Mouse (Mus musculus) spleen, adult 2 months (tissue): ENCODE results near the gene Etv6. TPM values are rescaled to one million over a fixed set of nuclear protein-coding genes. Genes with fewer than 3 reads are reported as not detected.
A peak's percentile ranks its signal among the peaks of the same experiment; 100 is the strongest.

ENCODE experiments used
- DNase-seq, 2 experiments: peaks; one replicate each; pipeline versions ENCODE4 v3.0.0 to v3.0.0-alpha.2; 2012 to 2021; ENCODE audit warnings: low spot score in 2 of 2, low read depth in 1 of 2
- H3K27ac ChIP-seq: fragments of 200-500 bp; 2 replicates; pipeline ENCODE4 v1.5.1; 2012; ENCODE audit warnings: low read length, inconsistent platforms; ENCODE audit not compliant: insufficient read depth
- H3K27me3 ChIP-seq: fragments of 200-500 bp; 2 replicates; pipeline ENCODE4 v1.6.1; 2012; ENCODE audit warnings: mild to moderate bottlenecking, moderate library complexity, low read length, inconsistent platforms; ENCODE audit not compliant: control insufficient read depth, insufficient read depth
- H3K36me3 ChIP-seq: fragments of 200-500 bp; 2 replicates; pipeline ENCODE4 v1.6.1; 2012; ENCODE audit warnings: mild to moderate bottlenecking, low read length, inconsistent platforms; ENCODE audit not compliant: control insufficient read depth, insufficient read depth
- H3K4me1 ChIP-seq: fragments of 200-500 bp; 2 replicates; pipeline ENCODE4 v1.6.1; 2011; ENCODE audit warnings: inconsistent platforms; ENCODE audit not compliant: control insufficient read depth, insufficient read depth, insufficient read length
- H3K4me3 ChIP-seq: fragments of 200-500 bp; 2 replicates; pipeline ENCODE4 v1.5.1; 2011; ENCODE audit warnings: mild to moderate bottlenecking, inconsistent platforms; ENCODE audit not compliant: insufficient read depth, insufficient read length; ENCODE audit errors: extremely low read depth
- CTCF ChIP-seq: fragments of 200-500 bp; IDR thresholded peaks from 2 replicates; pipeline ENCODE4 v1.5.1; 2011; ENCODE audit warnings: mild to moderate bottlenecking, inconsistent platforms; ENCODE audit not compliant: insufficient read depth, insufficient read length, insufficient replicate concordance; ENCODE audit errors: extremely low read depth
- POLR2A ChIP-seq: fragments of 200-500 bp; IDR thresholded peaks from 2 replicates; pipeline ENCODE4 v1.6.1; 2011; ENCODE audit warnings: low read depth, low read length, inconsistent platforms
- WGBS: fragments of 180-500 bp; shearing (Covaris S2); methylation state at CpG from one replicate; pipeline ENCODE4 v1.1.7; 2018; 5-methylcytosine and 5-hydroxymethylcytosine counted together
- polyA plus RNA-seq: library from polyadenylated mRNA; depleted of rRNA; stranded (reverse); fragments of >200 nt; gene quantifications from 2 replicates; pipeline ENCODE4 v1.2.3, GENCODE M21; 2012

The Etv6 gene
- polyA plus RNA-seq, 1 experiment: 21.6 TPM

DNA sequence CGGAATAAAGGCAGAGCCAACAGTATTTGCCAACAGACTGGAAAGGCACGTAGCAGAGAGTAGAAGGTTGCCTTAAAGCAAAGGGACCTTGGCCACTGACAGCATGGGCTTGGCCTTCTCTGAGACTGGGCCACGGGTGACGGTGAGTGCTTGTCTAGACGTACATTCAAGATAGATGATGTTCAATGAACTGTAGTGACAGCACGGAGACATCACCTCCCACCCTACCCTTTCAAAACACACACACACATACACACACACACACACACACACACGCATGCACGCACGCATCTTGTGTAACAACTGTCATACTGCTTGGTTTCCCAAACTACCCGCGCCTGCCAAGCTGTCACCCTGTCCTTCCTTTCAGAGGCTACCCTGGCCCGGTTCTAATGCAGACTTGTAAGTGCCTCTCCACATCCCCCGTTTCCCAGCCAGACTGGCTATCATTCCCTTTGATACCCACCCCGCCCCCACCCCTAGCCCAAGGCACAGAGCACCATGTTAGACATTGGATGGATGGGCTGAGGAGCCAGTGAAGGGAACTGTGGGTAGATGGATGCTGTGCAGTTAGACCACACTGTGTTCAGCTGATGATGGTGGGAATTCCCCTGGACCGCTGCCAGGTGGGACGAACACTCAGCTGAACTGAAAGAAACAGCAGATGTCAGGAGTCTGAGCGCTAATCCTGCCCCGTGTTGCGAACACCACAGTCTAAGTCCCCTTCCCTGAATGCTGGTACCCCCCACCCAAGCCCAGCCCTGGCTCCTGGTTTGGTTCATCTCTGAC, 172.1 kb downstream of the Etv6 start:
- Histone ChIP-seq H3K27ac (no peak overlapping the region), H3K4me1 (peaks cover 4% of the 10 kb centered on the region; the same call in 1 of the 2 replicates), H3K4me3 (no peak overlapping the region), H3K27me3 (no peaks in the 10 kb centered on the region), H3K36me3 (no peaks in the 10 kb centered on the region)
- no peak for TF ChIP-seq POLR2A
- TF ChIP-seq CTCF: no peak
- WGBS: 81% methylated on average over 19 of the region's 19 CpGs
- DNase-seq: peak in 1 of 2 experiments; percentile 37

DNA sequence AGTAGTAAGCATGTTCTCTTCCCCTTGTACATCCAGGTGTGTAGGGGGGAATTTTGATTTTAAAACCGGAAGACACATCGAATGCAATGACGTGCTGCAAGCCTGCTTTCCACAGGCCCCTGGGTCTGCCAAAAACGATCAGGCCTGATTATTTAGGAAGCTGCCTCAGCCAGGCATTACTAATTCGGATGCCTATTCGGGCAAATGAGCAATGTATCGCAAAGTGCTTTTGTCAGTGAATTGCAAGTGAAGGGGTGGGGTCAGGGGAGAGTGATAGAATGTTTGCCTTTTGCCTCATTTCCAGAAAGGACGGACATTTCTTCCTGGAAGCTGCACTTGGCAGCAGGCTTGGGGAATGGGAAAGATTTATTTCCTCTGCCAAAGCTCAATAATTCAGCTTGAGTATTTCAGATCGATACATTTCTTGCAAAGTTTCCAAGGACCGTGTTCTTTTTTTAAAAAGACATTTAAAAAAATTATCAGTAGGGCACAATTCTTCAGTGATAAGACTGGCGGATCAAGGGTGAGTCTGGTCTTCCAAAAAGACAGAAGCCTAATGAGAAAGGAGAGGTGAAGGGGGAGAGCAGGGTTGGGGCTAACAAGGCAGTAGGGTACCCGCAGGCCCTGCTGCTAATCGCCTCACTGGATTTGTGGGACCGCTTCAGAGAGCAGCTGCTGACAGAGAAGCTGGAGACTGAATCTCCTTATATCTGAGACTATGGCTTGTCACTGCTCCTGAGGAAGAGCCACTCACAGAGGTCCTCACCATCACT, 172.9 kb downstream of the Etv6 start:
- no peaks in the 10 kb centered on the region for H3K36me3 ChIP-seq
- H3K4me3 ChIP-seq: no peak overlapping the region
- WGBS: 80% methylated on average over 14 of the region's 14 CpGs
- no peaks in the 10 kb centered on the region for H3K27me3 ChIP-seq
- TF ChIP-seq POLR2A (no peak), CTCF (no peak)
- no peak overlapping the region for H3K27ac ChIP-seq
- DNase-seq: no peak
- H3K4me1 ChIP-seq: peaks cover 4% of the 10 kb centered on the region; the same call in 1 of the 2 replicates

DNA sequence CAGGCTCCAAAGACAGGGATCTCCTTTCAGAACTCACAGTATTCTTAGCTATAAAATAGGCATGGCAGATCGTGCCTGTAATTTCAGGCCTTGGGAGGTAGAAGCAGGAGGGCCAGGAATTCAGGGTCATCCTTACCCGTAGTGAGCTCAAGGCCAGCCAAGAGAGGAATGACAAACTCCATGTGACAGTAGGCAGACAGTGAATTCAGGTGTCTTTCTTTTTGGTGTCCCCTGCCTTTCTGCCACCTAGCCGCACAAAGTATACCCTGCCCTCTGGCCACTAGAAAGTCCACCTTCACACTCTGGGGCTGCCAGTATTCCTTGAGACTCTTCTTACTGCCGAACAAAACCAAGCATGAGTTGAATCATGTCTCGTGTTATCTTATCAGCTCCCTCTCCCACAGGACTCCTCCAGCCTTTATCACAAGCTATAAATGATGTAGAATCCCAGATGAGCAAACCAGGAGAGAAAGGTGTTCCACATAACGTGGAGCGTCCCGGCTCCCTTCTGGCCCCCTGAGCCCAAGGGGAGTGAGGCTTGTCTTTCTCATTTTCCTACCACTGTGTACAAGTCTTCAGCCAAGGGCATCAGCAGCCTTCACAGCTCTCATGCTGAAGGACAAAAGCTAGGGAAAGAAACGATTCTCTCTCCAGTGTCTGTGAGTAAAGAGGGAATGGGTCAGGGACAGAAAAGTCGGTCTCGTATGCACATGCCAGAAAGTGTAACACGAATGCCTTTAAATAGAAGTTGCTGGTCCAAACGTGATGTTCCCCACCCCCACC, 175.4 kb downstream of the Etv6 start:
- no peak for TF ChIP-seq CTCF
- TF ChIP-seq POLR2A: no peak
- 85% methylated on average over 13 of the region's 13 CpGs for WGBS
- Histone ChIP-seq H3K27me3 (no peaks in the 10 kb centered on the region), H3K4me3 (no peak overlapping the region), H3K27ac (no peak overlapping the region), H3K36me3 (no peaks in the 10 kb centered on the region), H3K4me1 (peaks cover 4% of the 10 kb centered on the region; the same call in 1 of the 2 replicates)
- no peak for DNase-seq

DNA sequence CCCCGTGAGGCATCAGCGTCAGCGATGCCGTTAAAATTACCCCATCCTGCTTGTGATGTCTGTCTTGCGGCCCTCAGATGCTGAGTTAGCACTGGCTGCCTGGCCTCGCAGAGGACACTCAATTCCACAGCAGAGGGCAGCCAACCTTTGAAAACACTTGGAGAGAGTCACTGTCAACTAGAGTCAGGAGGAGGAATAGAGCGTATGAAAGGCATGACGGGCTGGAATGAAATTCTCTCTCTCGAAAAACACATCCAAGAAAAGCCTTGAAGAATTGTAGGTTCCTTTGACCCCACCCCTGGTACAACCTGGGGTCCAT, 175.9 kb downstream of the Etv6 start:
- H3K4me1 ChIP-seq: peaks cover 4% of the 10 kb centered on the region; the same call in 1 of the 2 replicates
- TF ChIP-seq CTCF: no peak
- TF ChIP-seq POLR2A: no peak
- H3K36me3 ChIP-seq: no peaks in the 10 kb centered on the region
- 86% methylated on average over 9 of the region's 9 CpGs for WGBS
- no peaks in the 10 kb centered on the region for H3K27me3 ChIP-seq
- no peak overlapping the region for H3K27ac ChIP-seq
- no peak overlapping the region for H3K4me3 ChIP-seq
- DNase-seq: no peak

DNA sequence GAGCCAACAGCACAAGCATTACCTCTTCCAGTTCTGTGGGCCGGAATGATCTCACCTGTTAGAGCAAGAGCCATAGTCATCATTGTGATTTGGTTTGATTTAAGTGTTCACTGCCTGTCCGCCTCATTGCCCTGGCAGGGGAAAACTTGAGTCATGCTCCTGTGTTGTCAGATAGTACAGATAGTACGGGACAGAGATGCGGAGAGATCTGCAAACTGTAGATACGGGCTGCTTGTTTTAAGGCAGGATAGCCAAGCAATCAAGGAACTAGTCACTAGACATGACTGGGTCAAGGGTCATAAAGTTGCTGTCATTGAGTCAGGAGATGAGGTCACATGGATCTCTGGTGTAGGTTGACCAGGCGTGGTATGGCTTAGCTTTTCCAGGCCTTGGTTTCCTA, 182.2 kb downstream of the Etv6 start:
- Histone ChIP-seq H3K4me1 (peaks cover 20% of the 10 kb centered on the region), H3K27ac (no peak overlapping the region), H3K36me3 (0 out of 2 replicates have a peak, but pooled peaks cover 1% of the 10 kb centered on the region), H3K27me3 (no peaks in the 10 kb centered on the region), H3K4me3 (no peak overlapping the region)
- WGBS: 92% methylated on average over 6 of the region's 6 CpGs
- no peak for DNase-seq
- no peak for TF ChIP-seq CTCF
- TF ChIP-seq POLR2A: no peak

DNA sequence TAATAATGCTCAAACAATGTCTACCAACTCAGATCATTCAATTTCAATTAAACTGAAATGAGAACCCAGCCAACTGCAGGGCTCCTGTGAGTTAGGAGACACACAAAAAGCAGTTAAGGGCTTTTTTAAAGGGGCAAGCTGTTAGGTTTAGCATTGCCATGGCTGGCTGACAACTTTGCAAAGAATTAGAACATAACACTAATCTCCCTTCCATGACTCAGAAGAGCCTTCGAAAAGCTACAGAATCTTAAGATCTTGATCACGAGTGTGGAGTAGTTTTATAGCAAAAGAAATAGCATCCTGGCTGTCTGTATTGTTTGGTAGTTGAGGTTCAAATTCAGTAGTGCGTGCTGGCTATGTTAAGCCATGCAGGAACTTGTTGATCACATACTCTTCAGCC, 182.9 kb downstream of the Etv6 start:
- 90% methylated on average over 3 of the region's 3 CpGs for WGBS
- peaks cover 20% of the 10 kb centered on the region for H3K4me1 ChIP-seq
- TF ChIP-seq POLR2A (no peak), CTCF (no peak)
- no peaks in the 10 kb centered on the region for H3K27me3 ChIP-seq
- H3K27ac ChIP-seq: no peak overlapping the region
- DNase-seq: no peak
- no peak overlapping the region for H3K4me3 ChIP-seq
- H3K36me3 ChIP-seq: 0 out of 2 replicates have a peak, but pooled peaks cover 1% of the 10 kb centered on the region
